Mouse (Mus musculus): ENCODE results near the gene Hormad1.
"Not testable (repeated sequence)": the region's sequence is repeated elsewhere in the genome, so short reads cannot be mapped to it uniquely, and the experiment has no call there.

Hormad1 gene

DNA sequence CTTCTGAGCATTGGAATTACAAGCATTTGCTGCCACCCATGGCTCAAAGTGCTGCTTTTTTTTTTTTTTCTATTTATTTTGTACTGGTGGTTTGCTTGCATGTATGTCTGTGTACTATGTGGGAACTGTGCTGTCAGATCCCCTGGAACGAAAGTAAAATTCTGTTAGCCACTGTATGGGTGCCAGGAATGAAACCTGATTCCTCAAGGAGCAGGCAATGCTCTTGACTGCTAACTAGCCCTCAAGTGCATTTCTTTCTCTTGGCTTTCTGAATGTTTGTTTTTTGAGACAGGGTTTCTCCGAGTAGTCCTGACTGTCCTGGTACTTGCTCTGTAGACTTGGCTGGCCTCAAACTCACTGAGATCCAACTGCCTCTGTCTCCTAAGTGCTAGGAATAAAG lies 2.3 kb downstream of the Hormad1 start:
- no peak for DNase-seq (ENCODE audit: low read depth, low spot score)

DNA sequence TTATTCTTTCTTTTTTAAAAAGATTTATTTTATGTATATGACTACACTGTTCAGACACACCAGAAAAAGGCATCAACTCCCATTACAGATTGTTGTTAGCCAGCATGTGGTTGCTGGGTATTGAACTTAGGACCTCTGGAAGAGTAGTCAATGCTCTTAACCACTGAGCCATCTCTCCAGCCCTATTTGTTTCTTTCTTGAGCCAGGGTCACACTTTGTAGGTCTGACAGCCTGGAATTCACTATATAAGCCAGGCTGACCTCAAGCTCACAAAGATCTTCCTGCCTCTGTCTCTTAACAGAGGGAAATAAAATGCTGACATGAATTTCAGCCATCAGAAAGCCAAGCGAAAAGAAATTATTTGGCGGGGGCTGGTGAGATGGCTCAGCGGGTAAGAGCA lies 10.1 kb downstream of the Hormad1 start:
- no peak for DNase-seq (ENCODE audit: low read depth, low spot score)

DNA sequence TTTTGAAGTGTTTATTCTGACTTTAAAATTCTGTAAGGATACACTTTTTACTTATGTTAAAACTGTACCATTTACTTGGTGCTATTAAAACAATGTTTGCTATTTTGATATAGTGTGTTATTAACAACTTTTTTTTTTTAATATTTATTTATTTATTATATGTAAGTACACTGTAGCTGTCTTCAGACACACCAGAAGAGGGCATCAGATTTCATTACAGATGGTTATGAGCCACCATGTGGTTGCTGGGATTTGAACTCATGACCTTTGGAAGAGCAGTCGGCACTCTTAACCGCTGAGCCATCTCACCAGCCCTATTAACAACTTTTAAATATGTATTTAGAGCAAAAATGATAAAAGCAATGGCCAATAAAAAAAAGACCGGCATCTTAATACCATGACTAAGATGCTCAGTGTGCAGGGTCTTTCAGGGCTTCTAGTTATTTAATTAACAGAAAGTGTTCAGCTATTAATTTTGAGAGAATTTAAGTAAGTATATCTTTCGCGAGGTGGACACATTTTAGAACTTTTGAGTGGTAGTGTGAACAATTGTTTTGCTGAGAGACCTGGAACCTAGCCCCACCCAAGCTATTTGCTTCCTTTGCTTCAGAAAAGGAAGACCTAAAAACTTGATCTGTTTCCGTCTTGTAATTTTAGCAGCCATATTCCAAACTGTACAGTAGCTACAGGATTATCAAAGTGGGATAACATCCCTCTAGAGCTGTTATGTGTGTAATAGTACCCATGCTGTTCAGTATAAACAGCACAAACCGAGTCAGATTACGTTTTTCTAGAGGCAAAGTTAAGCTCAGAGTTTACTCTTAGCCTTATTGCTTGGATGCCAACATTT lies 28.5 kb downstream of the Hormad1 start:
- no peak for DNase-seq (ENCODE audit: low read depth, low spot score)

DNA sequence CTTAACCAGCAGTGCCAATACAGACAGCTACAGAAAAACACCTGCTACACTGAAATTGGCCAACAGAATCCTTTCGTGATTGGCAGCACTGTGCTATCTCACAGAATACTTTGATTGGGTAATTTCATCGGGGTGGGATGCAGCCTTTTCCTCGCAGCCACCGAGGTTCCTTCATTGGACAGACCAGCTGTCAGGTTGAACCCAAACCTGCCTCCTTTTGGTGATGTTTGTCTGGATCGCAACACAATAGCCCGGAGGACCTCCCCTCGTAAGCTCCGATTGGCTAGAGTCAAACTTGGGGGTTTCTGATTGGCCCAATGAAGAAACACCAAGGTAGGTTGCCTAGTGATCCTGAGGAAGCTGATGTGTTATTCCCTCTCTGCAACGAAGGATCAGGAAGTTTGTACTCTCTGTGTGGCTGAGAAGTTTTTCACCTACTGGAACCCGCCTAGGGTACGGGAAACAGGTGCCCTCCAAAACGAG lies 29.2 kb downstream of the Hormad1 start, which contains the start of gene Golph3l:
Golph3l (plus strand) TSS at position 331 of the 483 bp plus-strand sequence.
- DNase-seq (ENCODE audit: low read depth, low spot score): peak; percentile 99

DNA sequence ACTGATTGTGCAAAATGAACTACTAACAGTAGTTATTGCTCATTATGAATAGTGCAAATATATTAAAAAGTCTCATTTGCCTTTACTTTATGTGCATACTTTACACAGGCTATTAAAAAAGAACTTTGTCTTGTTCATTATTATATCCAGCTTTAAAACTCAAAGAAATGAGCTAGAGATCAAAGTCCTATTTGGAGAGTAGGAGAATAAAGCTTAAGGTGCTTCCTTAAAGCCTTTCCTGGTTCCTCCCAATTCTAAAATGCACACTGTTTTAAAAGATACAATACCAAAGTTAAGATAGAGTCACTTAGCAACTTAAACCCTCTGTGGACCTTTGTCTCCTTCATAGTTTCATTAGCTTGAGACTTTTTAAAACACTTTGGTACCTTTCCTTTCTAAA lies 39.3 kb downstream of the Hormad1 start:
- no peak for DNase-seq (ENCODE audit: low read depth, low spot score)

DNA sequence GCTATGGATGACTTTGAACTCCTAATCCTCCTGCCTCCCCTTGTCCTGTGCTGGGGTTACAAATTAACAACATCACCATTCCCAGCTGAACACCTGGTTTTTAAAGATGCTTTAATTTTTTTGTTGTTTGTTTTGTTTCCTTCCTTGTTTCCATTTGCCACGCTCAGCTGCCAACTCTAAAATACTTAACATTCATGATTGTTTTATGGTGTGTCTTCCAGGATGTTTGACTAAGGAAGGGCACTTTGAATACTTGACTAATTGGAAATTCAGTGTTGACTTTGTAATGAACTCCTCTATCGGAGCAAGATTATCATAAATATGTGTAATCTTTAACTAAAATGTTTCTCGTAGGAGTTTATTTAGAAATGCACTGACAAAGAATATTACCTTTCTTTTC lies 41.8 kb downstream of the Hormad1 start:
- no peak for DNase-seq (ENCODE audit: low read depth, low spot score)

DNA sequence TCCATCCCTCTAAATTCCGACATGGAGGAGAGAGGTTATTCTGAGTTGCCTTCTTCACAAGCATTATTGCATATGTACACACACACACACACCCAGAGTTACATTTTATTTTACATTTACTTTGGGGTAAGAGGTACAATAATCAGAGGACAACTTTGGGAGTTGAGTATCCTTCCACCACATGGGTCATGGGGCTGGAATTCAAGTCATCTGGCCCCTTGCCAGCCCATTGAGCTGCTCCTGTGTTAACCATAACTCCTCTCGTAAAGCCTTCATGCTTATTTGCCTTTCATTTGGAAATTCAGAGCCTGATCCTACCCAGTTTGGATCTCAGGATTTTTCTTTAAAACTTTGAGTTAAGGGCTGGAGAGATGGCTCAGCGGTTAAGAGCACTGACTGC lies 46.6 kb downstream of the Hormad1 start:
- DNase-seq (ENCODE audit: low read depth, low spot score): no peak

DNA sequence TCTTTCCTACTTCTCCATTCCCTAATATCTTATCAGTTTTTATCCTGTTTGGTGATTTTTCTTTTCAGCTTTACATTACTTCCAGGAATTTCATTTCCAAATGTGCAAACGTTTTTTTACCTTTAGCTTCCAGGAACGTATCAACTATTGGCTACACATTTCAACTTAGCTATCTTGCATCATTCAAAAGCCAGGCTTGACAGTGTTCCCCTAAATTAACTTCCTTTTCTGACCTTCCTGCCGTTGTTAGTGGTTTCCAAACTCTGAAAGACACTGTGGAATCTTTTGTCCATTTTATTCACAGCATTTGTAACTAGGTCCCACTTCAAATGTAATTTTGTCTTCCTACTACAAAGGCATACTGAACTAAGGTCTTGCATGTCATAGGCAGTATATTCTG lies 49.7 kb downstream of the Hormad1 start:
- no peak for DNase-seq (ENCODE audit: low read depth, low spot score)

DNA sequence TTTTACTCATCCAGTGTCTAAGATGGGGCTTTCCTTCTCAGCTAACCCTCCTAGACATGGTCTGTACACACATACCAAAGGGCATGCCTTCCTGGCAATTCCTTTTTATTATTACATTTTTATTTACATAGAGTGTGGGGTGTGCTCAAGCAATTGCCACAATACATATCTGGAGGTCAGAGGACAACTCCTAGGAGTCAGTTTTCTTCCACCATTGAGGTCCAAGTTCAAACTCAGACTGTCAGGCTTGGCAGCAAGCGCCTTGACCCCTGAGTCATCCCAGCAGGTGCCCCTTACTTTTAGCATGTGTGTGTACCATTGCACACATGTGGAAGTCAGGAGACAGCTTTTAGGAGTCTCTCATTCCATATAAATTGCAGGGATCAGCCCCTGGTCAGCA lies 54.5 kb downstream of the Hormad1 start:
- no peak for DNase-seq (ENCODE audit: low read depth, low spot score)

DNA sequence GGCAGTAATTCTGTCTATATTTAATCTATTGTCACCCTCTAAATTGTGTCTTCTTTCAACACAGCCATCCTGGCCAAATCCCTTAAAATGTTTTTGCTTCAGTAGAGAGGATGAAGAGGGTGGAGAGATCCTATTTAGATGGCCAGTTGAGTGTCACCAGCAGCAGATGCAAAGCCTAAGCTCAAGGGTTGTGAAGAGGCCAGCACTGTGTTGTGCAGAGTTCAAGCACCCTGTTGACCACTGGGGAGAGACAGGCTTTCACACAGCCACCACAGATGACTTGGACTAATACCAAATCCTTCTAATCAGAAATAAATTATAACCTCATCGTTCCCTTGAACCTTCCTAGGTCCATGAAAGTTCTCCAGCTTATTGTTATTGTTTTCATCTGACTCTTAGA lies 59.0 kb downstream of the Hormad1 start:
- DNase-seq (ENCODE audit: low read depth, low spot score): no peak

DNA sequence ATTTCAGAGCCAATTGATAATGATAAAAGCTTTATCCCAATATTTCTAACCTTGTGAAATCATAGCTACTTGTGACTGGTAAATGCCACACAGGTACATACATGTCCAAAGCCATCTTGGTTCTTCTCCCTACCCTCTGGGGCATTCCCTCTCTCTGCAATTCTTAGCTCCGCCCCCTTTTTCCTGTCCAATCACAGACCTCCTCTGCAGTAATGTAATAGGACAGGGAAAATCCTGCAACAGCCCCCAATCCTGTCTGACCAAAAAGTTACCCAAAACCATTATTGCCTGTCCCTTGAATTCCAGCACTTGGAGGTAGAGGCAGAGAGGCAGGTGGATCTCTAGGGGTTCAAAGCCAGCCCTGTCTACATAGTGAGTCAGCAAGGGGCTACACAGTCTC lies 61.8 kb downstream of the Hormad1 start:
- no peak for DNase-seq (ENCODE audit: low read depth, low spot score)

DNA sequence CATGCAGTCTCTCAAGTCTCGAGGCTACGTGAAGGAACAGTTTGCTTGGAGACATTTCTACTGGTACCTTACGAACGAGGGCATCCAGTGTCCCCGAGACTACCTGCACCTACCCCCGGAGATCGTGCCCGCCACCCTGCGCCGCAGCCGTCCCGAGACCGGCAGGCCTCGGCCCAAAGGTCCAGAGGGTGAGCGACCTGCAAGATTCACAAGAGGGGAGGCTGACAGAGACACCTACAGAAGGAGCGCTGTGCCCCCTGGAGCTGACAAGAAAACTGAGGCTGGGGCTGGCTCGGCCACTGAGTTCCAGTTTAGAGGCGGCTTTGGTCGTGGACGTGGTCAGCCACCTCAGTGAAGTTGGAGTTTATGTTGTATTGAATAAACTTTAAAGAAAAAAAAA lies 62.9 kb downstream of the Hormad1 start:
- DNase-seq (ENCODE audit: low read depth, low spot score): not testable (repeated sequence)

DNA sequence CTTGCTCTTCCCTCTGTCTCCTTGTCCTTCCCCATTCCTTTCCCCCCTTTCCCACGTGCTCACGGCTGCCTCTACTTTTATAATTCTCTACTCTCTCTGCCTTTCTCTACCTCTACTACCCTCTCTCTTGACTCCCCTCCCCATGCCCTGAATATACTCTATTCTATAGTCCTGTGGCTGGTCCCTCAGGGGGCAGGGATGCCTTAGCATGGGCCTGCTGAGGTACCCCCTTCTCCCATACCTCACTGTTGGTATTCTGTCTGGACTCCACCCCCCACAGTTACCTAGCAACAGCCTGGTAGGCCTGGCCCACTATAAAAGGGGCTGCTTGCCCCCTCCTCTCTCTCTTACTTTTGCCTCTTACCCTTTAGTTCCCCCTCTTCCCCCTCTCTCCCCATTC lies 64.1 kb downstream of the Hormad1 start:
- no peak for DNase-seq (ENCODE audit: low read depth, low spot score)

DNA sequence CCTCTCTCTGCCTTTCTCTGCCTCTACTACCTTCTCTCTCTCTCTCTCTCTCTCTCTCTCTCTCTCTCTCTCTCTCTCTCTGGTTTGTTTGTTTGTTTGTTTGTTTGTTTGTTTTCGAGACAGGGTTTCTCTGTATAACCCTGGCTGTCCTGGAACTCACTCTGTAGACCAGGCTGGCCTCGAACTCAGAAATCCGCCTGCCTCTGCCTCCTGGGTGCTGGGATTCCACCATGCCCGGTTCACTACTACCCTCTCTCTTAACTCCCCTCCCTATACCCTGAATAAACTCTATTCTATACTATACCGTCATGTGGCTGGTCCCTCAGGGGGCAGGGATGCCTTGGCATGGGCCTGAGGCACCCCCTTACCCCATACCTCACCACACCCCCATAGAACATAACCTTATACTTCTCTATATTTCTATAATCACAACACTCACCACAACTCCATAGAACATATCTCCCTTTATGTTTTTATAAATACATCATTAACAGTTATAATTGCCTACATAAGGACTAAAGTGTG lies 64.6 kb downstream of the Hormad1 start:
- not testable (repeated sequence) for DNase-seq (ENCODE audit: low read depth, low spot score)

DNA sequence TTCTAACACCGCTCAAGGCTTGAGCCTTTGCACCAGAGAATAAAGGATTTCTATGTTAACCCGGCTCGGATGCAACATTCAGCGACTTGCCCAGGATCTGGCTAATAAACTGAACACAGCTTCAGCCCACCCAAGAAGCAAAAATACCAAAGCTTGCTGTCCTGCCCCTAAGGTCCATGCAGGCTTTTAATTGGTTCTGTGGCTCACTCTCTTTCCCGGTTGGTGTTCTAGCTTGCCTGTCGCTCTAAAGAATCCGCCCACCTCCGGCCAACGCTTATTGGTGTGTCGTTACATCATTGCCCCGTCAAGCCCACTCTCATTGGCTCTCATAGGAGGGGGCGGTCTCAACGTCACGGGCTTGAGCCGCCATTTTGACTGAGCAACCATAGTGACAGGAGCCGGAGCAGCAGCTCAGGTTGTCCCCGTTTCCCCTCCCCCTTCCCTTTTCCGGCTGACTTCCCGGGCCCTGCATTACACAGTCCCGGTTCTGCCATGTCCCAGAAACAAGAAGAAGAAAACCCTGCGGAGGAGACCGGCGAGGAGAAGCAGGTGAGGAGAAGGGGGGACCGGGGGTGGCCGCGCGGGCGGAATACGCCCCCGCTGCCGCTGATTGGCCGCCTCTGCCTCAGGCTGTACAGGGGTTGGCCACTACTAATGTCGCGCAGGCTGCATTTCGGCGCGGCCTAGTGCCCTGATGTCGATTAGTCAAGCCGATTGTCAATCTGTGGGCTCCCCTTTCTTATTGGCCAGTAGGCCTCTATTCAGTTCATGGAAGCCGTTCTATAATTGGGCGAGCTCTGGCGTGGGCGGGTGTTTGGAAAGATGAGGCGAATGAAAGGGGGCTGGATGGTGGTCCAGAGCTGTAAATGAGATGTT lies 65.4 kb downstream of the Hormad1 start, which contains the start of gene Ensa:
Ensa (plus strand) TSS at position 366 of the 876 bp plus-strand sequence.
- DNase-seq (ENCODE audit: low read depth, low spot score): peak; percentile 100

DNA sequence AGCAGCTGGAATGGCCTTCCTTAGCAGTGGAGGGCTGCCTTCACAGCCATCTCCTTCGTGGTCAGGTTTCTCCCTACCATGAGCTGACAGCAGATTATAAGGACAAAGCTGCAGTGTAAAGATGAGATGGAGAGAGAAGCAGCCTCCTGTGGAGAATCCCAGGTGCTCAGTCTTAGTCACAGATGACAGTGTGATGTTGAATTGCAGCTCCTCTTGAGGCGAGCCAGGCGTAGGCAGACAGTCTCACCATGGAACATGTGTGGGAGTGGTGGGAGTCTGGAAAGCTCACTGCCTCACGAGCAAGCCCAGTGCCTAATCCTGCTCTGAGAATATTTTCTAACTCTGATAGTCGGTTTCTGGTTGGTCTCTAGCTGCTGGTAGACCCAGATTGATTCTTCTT lies 68.3 kb downstream of the Hormad1 start:
- no peak for DNase-seq (ENCODE audit: low read depth, low spot score)

DNA sequence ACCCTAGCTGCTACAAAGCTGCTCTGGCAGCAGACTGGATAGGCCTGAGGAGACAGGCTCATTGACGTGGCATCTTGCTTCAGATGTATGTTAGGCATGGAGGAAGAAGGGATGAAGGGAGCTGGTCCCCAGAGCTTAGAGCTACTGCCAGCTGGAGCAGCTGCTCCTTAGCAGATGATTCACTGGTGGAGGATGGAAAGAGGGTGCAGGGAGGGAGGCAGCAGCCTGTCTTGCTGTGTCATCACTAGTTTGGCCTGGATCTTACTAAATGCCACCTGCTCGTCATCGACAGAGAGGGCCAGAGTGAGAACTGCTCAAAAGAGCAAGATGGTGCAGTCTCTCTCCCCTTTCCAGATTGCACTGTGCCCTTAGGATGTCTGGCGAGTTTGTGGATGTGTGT lies 70.3 kb downstream of the Hormad1 start:
- DNase-seq (ENCODE audit: low read depth, low spot score): no peak

DNA sequence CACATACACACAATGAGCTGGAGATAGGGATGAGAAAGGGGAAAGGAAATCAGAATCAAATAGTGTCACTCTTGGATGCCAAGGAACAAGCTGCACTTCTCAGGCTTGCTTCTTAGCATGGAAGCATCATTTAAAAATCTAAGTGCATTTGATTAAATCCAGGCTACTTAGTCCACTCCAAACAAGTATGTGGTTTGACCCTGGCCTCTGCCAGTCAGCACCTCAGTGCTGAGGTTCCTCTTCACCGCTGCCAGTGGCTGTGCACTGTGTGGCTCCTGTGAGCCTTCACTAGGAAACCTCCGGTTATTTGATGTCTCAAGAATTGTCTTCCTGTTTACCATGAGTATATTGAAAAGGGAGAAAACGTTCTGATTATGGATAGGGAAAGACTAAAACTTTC lies 71.4 kb downstream of the Hormad1 start:
- DNase-seq (ENCODE audit: low read depth, low spot score): no peak

DNA sequence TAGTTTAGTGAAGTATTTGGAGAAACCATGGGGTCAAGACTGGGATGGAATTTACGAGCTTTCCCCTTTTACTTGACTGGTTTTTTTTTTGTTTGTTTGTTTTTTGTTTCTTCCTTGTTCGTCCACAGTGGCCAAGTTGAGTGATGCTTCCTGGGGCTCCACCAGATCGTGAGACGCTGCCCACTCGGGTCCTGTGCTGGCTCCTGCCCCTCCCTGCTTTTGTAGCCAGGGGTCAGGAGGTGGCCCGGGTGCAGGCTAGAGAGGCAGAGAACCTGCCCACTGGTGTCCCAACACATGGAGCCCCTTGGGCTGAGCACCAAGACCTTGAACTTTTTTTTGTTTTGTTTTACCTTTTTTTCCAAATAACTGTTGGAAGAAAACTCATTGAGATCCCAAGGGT lies 71.8 kb downstream of the Hormad1 start:
- no peak for DNase-seq (ENCODE audit: low read depth, low spot score)

DNA sequence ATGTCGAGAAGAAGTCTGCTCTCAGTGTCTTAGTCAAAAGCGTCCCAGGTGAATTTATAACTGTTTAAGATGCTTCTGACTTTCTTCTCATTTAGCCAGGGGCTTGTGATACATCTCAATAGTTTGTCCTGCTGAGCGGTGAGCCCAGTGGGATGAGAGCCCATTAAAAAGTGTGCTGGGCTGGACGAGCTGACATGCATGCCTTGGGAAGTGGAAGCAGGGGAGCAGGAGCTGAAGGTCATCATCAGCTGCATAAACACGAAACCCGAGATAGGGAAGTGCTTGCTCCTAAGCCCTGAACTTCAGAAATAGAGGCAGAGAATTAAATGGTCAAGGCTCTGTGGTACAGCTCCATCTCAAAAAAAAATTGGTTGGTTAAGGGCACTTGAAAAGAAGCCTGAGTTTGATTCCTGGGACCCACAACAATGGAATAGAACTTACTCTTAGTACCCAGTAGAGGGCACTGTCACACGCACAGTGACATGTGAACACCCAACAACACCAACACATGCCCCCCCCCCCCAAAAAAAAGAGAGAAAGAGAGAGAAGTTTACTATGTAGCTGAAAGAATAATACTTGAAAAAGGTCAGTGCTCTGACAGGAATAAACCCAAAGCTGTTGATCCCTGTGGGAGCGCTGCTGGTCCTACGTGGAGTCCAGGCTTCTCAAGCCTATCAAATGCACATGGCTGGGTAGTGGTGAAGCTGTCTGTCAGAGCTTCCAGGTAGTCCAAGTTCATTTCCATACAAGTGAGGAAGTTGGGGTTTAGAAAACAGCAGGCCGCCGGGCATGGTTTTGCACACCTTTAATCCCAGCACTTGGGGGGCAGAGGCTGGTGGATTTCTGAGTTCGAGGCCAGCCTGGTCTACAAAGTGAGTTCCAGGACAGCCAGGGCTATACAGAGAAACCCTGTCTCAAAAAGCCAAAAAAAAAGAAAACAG lies 73.4 kb downstream of the Hormad1 start:
- peak; percentile 72 for DNase-seq (ENCODE audit: low read depth, low spot score)

DNA sequence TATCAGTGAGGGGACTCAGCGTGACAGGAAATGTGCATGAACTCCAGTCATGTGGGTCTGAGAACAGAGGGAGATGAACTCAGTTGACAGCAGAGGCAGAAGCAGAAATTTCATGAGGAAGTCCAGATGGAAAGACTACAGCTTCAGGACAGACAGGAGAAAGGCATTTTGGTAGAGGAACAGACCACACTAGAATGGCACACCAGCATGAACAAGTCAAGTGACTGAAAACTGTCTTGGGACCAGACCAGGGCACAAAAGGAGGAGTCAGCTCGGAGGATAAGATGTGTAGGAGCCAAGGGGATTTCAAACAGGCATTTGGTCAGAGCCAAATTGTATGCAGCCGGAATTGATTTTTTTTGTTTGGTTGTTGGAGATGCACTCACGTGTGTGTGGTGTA lies 76.2 kb downstream of the Hormad1 start:
- DNase-seq (ENCODE audit: low read depth, low spot score): no peak

All from ES-CJ7 (cell line).